Mouse (Mus musculus) midbrain, embryonic 13.5 days (tissue): Measurements from ENCODE around the gene Tmem235. TPM values are rescaled to one million over a fixed set of nuclear protein-coding genes. Genes with fewer than 3 reads are reported as not detected.

ENCODE experiments used
- ATAC-seq: fragments of 200-750 bp; cut with Nextera tagmentation; 2 replicates; pipeline ENCODE4 v1.8.0; 2017; ENCODE audit warnings: mild to moderate bottlenecking, moderate TSS enrichment, moderate library complexity
- H3K27ac ChIP-seq: fragments of 300-500 bp; sonication (generic); 2 replicates; pipeline ENCODE4 v1.5.1; 2015; ENCODE audit warnings: inconsistent platforms, mild to moderate bottlenecking, moderate library complexity
- H3K27me3 ChIP-seq: fragments of 300-500 bp; sonication (generic); 2 replicates; pipeline ENCODE4 v1.6.1; 2015; ENCODE audit warnings: mild to moderate bottlenecking, inconsistent platforms
- H3K36me3 ChIP-seq: fragments of 300-500 bp; sonication (generic); 2 replicates; pipeline ENCODE4 v1.6.1; 2015; ENCODE audit warnings: mild to moderate bottlenecking, inconsistent platforms
- H3K4me1 ChIP-seq: fragments of 300-500 bp; sonication (generic); replicated peaks from 2 replicates; pipeline ENCODE4 v1.6.1; 2015; ENCODE audit warnings: inconsistent platforms
- H3K4me2 ChIP-seq: fragments of 300-500 bp; sonication (generic); replicated peaks from 2 replicates; pipeline ENCODE4 v1.6.1; 2015; ENCODE audit warnings: moderate library complexity, mild to moderate bottlenecking, inconsistent platforms
- H3K4me3 ChIP-seq: fragments of 300-500 bp; sonication (generic); replicated peaks from 2 replicates; pipeline ENCODE4 v1.5.1; 2015; ENCODE audit warnings: mild to moderate bottlenecking, inconsistent platforms
- H3K9ac ChIP-seq: fragments of 300-500 bp; sonication (generic); replicated peaks from 2 replicates; pipeline ENCODE4 v1.6.1; 2015; ENCODE audit warnings: mild to moderate bottlenecking, inconsistent platforms
- H3K9me3 ChIP-seq: fragments of 300-500 bp; sonication (generic); 2 replicates; pipeline ENCODE4 v1.6.1; 2016; ENCODE audit warnings: mild to moderate bottlenecking, inconsistent platforms
- WGBS: fragments of 180-500 bp; shearing (Covaris S2); methylation state at CpG from one replicate; pipeline ENCODE4 v1.1.7; 2015; 5-methylcytosine and 5-hydroxymethylcytosine counted together
- polyA plus RNA-seq: library from polyadenylated mRNA; unstranded; fragments of >200 nt; fragmentation: Nextera tagmentation; extraction: Ambion mirVana; gene quantifications from 2 replicates; pipeline ENCODE4 v1.2.1, GENCODE M21; 2015

Gene Tmem235
- polyA plus RNA-seq, 1 experiment from 2014 or later, result not detected

DNA sequence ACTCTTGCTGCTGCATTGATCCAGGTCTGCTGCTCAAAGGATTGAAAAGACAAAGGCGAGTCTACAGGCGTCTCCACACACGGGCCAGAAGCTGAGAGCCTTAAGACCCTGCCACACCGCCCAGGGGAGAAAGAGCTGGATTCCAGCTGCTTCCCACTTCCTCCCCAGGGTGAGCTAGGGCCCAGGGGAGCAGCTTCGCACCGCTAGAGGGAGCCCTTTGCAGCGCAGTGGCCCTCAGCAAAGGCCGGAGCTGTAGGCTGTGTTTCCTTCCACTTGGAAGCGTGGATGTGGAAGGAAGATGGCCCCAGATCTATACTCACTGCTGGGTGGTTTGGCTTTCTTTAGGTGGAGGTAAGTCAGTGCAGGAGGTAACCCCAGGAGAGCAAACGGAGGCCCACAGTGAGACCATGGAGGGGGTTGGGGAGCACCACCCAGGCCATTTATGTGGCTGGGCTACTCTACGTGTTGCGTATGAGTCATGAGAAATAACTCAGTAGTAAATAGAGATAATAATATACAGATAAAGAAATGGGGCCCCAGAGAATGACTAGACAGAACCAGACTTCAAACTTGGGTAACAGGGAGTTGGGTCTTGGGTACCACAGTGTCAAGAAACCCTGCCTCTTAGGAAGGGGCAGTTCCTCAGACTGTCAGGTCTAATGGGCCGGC, 52.3 kb downstream of the Tmem235 start:
- H3K4me2 ChIP-seq, result no peak overlapping the region
- H3K9ac ChIP-seq, result no peak overlapping the region
- peaks cover 6% of the 10 kb centered on the region for H3K4me1 ChIP-seq

DNA sequence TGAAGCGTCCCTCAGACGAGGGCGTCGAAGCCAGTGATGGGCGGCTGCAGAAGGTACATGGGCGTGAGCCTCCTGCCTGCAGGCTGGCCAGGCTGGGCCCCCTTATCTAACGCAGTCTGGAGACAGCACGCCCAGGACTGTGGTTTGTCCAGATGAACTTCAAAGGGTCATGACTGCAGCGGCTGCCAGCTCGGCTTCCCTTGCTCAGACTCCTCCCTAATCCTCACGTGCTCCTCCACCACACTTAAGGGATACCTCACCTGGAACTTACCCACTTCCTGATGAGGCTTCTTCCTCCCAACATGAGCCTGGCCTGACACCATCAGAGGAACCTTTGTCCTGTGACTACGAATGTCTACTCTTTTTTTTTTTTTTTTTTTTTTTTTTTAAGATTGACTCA, 54.0 kb downstream of the Tmem235 start:
- Histone ChIP-seq H3K4me1 (peaks cover 10% of the 10 kb centered on the region), H3K27me3 (no peaks in the 10 kb centered on the region; the same call in 1 of the 2 replicates), H3K4me2 (no peak overlapping the region), H3K36me3 (no peaks in the 10 kb centered on the region), H3K9ac (no peak overlapping the region), H3K27ac (no peak overlapping the region), H3K4me3 (no peak overlapping the region), H3K9me3 (peaks cover 7% of the 10 kb centered on the region)
- no peak for ATAC-seq
- 71% methylated on average over 12 of the region's 12 CpGs for WGBS

More for the DNA sequence above, 52.3 kb downstream of the Tmem235 start:
- no peak overlapping the region for H3K27ac ChIP-seq
- H3K36me3 ChIP-seq, result no peaks in the 10 kb centered on the region
- ATAC-seq, result peak; percentile 63
- no peaks in the 10 kb centered on the region; the same call in 1 of the 2 replicates for H3K27me3 ChIP-seq
- peaks cover 7% of the 10 kb centered on the region for H3K9me3 ChIP-seq
- 30% methylated on average over 13 of the region's 13 CpGs for WGBS
- H3K4me3 ChIP-seq, result no peak overlapping the region

Other genes starting within 250 kb of the Tmem235 start
- 30.3 and 31.7 TPM in 2 replicates for gene Tnrc6c, start 206.5 kb upstream of the Tmem235 start, polyA plus RNA-seq
- gene Tmc8, start 78.7 kb upstream of the Tmem235 start, polyA plus RNA-seq, result 1.3 and 1.4 TPM in 2 replicates
- 3.9 and 4.1 TPM in 2 replicates for gene Tmc6, start 78.6 kb upstream of the Tmem235 start, polyA plus RNA-seq
- gene 6030468B19Rik, start 63.1 kb upstream of the Tmem235 start, polyA plus RNA-seq, result not detected in 2 replicates
- gene Gm20708, start 51.1 kb upstream of the Tmem235 start, polyA plus RNA-seq, result 0.55 and 0.70 TPM in 2 replicates
- gene Syngr2, start 51.1 kb upstream of the Tmem235 start, polyA plus RNA-seq, result 14.3 and 15.0 TPM in 2 replicates
- 4.1 and 4.3 TPM in 2 replicates for gene Afmid, start 34.8 kb upstream of the Tmem235 start, polyA plus RNA-seq
- gene Tk1, start 34.7 kb upstream of the Tmem235 start, polyA plus RNA-seq, result 34.5 and 36.2 TPM in 2 replicates
- gene Birc5, start 11.5 kb upstream of the Tmem235 start, polyA plus RNA-seq, result 99.1 and 105 TPM in 2 replicates
- 2.6 and 3.0 TPM in 2 replicates for gene Tha1, start 12.7 kb downstream of the Tmem235 start, polyA plus RNA-seq
- 8.3 and 9.3 TPM in 2 replicates for gene Socs3, start 109.3 kb downstream of the Tmem235 start, polyA plus RNA-seq
- gene Pgs1, start 125.5 kb downstream of the Tmem235 start, polyA plus RNA-seq, result 46.0 and 50.8 TPM in 2 replicates